Mouse (Mus musculus): ENCODE measurements at regions not wholly inside any gene's neighbourhood (a gene's known extent, or its start where the extent isn't known, plus 50 kb on each side); places are given as distances from the start of the nearest gene placed in this dataset.

DNA sequence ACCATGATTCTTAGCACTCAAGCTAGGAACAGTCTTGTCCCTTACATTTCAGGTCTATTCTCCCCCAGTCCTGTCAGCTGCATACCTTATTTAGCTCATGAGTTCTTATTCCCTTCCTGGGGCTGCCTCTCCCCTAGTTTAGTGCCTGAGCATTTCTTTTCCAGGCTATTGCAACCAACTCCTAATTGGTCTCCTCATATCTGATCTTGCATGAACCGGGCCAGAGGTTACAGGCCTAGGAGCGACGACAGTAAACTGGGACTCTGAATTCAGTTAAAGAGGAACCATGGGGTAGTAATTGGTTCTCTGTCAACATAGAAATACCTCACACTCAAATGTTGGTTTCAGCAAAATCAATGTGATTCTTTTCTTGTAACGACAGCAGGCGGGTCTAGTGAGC, 195.9 kb downstream of the Kit start:
- peaks cover 8% of the 10 kb centered on the region for H3K27me3 ChIP-seq (ENCODE audit: control insufficient read depth, insufficient read depth, insufficient read length)
- no peak for TF ChIP-seq MAX (IDR thresholded peaks at IDR 0.05)
- no peak for TF ChIP-seq FOSL1 (IDR thresholded peaks at IDR 0.05; ENCODE audit: insufficient read depth, low read length, poor library complexity, severe bottlenecking)
- no peak for TF ChIP-seq USF1 (IDR thresholded peaks at IDR 0.05; ENCODE audit: low read depth)
- no peak for TF ChIP-seq CTCF (IDR thresholded peaks at IDR 0.05; ENCODE audit: control insufficient read depth, insufficient read depth, insufficient read length)
- TF ChIP-seq MYOG (IDR thresholded peaks at IDR 0.05; ENCODE audit: control insufficient read depth, extremely low read depth, insufficient read length): no peak
- no peak for TF ChIP-seq MYOD1 (IDR thresholded peaks at IDR 0.05; ENCODE audit: control insufficient read depth, insufficient read length, low read depth)
- TF ChIP-seq CEBPB (IDR thresholded peaks at IDR 0.05; ENCODE audit: low read depth): no peak
- H3K79me3 ChIP-seq (ENCODE audit: low read depth): no peaks in the 10 kb centered on the region
- H3K36me3 ChIP-seq (ENCODE audit: control insufficient read depth, insufficient read depth): no peaks in the 10 kb centered on the region
- no peaks in the 10 kb centered on the region for H3K79me2 ChIP-seq (ENCODE audit: control insufficient read depth, insufficient read depth)
- H3ac ChIP-seq (ENCODE audit: control insufficient read depth, insufficient read length, low read depth): no peak overlapping the region
- no peak overlapping the region for H3K4me3 ChIP-seq (ENCODE audit: insufficient read depth, poor library complexity, severe bottlenecking)

DNA sequence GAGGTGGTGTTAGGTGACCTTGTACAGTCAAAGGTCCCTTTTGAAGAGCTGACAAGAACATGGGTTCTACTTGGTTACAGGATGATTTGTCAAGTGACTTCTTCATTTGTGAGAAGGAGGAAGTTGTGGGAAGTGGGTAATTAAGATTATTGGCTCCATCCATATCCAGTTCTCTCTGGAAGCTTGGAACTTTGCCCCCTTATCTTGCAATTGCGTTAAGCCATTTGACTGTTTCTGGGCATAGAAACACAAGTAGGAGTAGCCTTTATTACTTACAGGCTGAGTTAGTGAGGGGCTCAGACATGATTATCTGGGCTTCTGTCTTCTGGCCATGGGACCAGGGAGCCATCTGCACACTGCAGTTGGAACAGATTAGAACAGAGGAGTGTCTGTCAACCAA, 192.5 kb downstream of the Kit start:
- no peak overlapping the region for H3K4me3 ChIP-seq (ENCODE audit: insufficient read depth, poor library complexity, severe bottlenecking)
- no peaks in the 10 kb centered on the region for H3K79me2 ChIP-seq (ENCODE audit: control insufficient read depth, insufficient read depth)
- peaks cover 8% of the 10 kb centered on the region for H3K27me3 ChIP-seq (ENCODE audit: control insufficient read depth, insufficient read depth, insufficient read length)
- H3ac ChIP-seq (ENCODE audit: control insufficient read depth, insufficient read length, low read depth): no peak overlapping the region
- TF ChIP-seq MYOD1 (IDR thresholded peaks at IDR 0.05; ENCODE audit: control insufficient read depth, insufficient read length, low read depth) (no peak), MYOG (IDR thresholded peaks at IDR 0.05; ENCODE audit: control insufficient read depth, extremely low read depth, insufficient read length) (no peak), CEBPB (IDR thresholded peaks at IDR 0.05; ENCODE audit: low read depth) (no peak), CTCF (IDR thresholded peaks at IDR 0.05; ENCODE audit: control insufficient read depth, insufficient read depth, insufficient read length) (no peak), USF1 (IDR thresholded peaks at IDR 0.05; ENCODE audit: low read depth) (no peak), FOSL1 (IDR thresholded peaks at IDR 0.05; ENCODE audit: insufficient read depth, low read length, poor library complexity, severe bottlenecking) (no peak)
- H3K36me3 ChIP-seq (ENCODE audit: control insufficient read depth, insufficient read depth): no peaks in the 10 kb centered on the region
- no peaks in the 10 kb centered on the region for H3K79me3 ChIP-seq (ENCODE audit: low read depth)

DNA sequence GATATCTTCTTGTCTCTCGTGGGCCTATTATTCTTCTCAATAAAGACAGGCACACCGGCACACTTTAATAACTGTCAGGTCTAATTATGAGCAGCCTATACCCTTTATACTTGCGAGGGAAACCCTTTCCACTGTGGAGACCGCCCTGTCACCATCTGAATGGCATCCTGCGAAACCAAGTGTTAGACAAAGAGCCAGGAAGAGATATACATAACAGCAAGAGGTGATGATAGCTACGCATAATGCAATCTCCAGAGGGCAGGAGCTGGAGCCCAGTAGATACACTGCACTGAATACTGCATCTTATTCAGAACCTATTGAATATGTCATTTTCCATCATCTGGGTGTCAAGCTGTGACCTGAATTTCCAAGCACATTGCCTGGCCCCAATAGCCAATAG, 187.7 kb downstream of the Kit start:
- TF ChIP-seq FOSL1 (IDR thresholded peaks at IDR 0.05; ENCODE audit: insufficient read depth, low read length, poor library complexity, severe bottlenecking): no peak
- no peak for TF ChIP-seq MYOG (IDR thresholded peaks at IDR 0.05; ENCODE audit: control insufficient read depth, extremely low read depth, insufficient read length)
- TF ChIP-seq USF1 (IDR thresholded peaks at IDR 0.05; ENCODE audit: low read depth): no peak
- no peak for TF ChIP-seq CTCF (IDR thresholded peaks at IDR 0.05; ENCODE audit: control insufficient read depth, insufficient read depth, insufficient read length)
- no peak for TF ChIP-seq MYOD1 (IDR thresholded peaks at IDR 0.05; ENCODE audit: control insufficient read depth, insufficient read length, low read depth)
- TF ChIP-seq MAX (IDR thresholded peaks at IDR 0.05): no peak
- no peak for TF ChIP-seq CEBPB (IDR thresholded peaks at IDR 0.05; ENCODE audit: low read depth)
- Histone ChIP-seq H3K79me2 (ENCODE audit: control insufficient read depth, insufficient read depth) (no peaks in the 10 kb centered on the region), H3K27me3 (ENCODE audit: control insufficient read depth, insufficient read depth, insufficient read length) (peaks cover 3% of the 10 kb centered on the region), H3K79me3 (ENCODE audit: low read depth) (no peaks in the 10 kb centered on the region), H3ac (ENCODE audit: control insufficient read depth, insufficient read length, low read depth) (no peak overlapping the region), H3K4me3 (ENCODE audit: insufficient read depth, poor library complexity, severe bottlenecking) (no peak overlapping the region), H3K36me3 (ENCODE audit: control insufficient read depth, insufficient read depth) (no peaks in the 10 kb centered on the region)

DNA sequence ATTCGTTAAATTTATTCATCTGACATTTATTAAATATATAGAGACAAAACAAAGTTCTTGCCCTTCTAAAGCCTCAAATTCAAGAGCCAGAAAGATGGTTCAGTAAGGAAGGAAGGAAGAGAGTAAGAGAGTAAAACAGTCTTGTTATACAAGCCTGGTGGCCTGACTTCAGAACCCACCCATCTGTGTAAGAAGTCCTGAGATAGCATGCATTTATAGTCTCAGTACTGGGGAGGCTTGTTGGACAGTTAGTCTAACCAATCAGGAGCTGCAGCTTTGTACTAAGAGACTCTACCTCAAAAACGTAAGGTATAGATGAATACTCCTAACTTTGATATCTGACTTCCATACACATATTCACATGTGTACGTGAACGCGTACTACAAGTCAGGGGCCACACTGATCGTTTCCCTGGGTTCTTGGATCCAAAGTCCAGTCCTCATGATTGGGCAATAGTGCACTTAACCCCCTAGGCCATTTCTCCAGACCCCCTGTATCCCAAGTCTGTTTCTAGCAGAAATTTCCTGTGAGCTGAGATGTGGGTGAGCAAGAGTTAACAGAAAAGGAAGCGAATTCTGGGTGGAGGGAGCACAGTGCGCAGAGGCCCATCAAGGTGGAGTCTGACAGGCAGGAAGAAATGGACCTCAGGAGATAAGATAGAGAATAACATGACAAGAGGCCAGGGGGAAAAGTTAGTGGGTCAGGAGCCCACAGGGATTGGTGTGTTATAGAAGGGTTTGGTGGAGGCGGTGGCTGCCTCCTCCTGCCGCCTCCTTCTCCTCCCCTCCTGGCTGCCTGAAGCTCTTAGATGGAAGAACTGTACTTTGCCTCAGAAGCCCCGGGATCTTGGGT, 187.0 kb downstream of the Kit start:
- no peak for TF ChIP-seq CEBPB (IDR thresholded peaks at IDR 0.05; ENCODE audit: low read depth)
- Histone ChIP-seq H3K36me3 (ENCODE audit: control insufficient read depth, insufficient read depth) (no peaks in the 10 kb centered on the region), H3K4me3 (ENCODE audit: insufficient read depth, poor library complexity, severe bottlenecking) (no peak overlapping the region), H3K79me3 (ENCODE audit: low read depth) (no peaks in the 10 kb centered on the region), H3K27me3 (ENCODE audit: control insufficient read depth, insufficient read depth, insufficient read length) (peaks cover 3% of the 10 kb centered on the region), H3K79me2 (ENCODE audit: control insufficient read depth, insufficient read depth) (no peaks in the 10 kb centered on the region), H3ac (ENCODE audit: control insufficient read depth, insufficient read length, low read depth) (no peak overlapping the region)

DNA sequence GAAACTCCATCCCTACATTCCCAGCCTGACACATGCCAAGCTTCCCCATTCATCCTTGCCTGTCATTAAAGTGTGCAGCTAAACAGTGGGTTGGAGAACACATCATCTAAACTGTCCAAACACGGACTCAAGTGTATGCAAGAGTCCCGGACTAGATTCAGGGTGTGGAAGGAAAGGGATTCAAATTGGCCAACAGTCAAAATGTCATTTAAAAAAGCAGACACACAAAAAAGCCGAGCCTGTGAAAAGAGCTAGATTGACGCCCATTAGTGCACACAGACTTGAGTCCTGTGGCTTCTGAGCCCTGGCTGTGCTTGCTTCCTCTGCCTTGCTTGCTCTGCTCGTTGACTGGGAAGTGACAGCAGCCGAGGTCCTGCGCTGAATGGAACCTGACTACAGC, 181.5 kb downstream of the Kit start:
- no peak overlapping the region for H3ac ChIP-seq (ENCODE audit: control insufficient read depth, insufficient read length, low read depth)
- H3K27me3 ChIP-seq (ENCODE audit: control insufficient read depth, insufficient read depth, insufficient read length): peaks cover 21% of the 10 kb centered on the region
- no peaks in the 10 kb centered on the region for H3K79me2 ChIP-seq (ENCODE audit: control insufficient read depth, insufficient read depth)
- no peaks in the 10 kb centered on the region for H3K79me3 ChIP-seq (ENCODE audit: low read depth)
- H3K4me3 ChIP-seq (ENCODE audit: insufficient read depth, poor library complexity, severe bottlenecking): no peak overlapping the region
- no peaks in the 10 kb centered on the region for H3K36me3 ChIP-seq (ENCODE audit: control insufficient read depth, insufficient read depth)
- TF ChIP-seq CTCF (IDR thresholded peaks at IDR 0.05; ENCODE audit: control insufficient read depth, insufficient read depth, insufficient read length): no peak

DNA sequence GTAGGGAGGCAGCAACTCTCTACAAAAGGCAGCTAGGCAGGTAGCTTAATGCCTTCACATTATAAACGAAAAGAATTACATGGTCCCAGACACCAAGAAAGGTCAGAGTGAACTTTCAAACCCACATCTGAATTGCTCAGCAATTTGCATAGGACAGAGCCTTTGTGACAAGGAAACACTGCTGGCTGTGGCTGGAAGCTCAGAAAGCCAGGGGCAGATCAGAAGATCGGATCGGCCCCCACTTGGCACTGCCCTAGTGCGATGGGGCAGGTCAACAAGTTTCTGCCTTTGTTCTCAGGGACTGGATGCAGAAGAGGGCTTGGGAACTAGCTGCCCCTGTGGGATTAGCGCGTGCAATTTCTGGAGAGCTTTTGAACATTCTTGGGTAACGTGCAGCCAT, 179.6 kb downstream of the Kit start:
- TF ChIP-seq USF1 (IDR thresholded peaks at IDR 0.05; ENCODE audit: low read depth) (no peak), FOSL1 (IDR thresholded peaks at IDR 0.05; ENCODE audit: insufficient read depth, low read length, poor library complexity, severe bottlenecking) (no peak), MAX (IDR thresholded peaks at IDR 0.05) (no peak), CEBPB (IDR thresholded peaks at IDR 0.05; ENCODE audit: low read depth) (no peak), CTCF (IDR thresholded peaks at IDR 0.05; ENCODE audit: control insufficient read depth, insufficient read depth, insufficient read length) (no peak), MYOG (IDR thresholded peaks at IDR 0.05; ENCODE audit: control insufficient read depth, extremely low read depth, insufficient read length) (no peak), MYOD1 (IDR thresholded peaks at IDR 0.05; ENCODE audit: control insufficient read depth, insufficient read length, low read depth) (no peak)
- Histone ChIP-seq H3K27me3 (ENCODE audit: control insufficient read depth, insufficient read depth, insufficient read length) (peaks cover 21% of the 10 kb centered on the region), H3ac (ENCODE audit: control insufficient read depth, insufficient read length, low read depth) (no peak overlapping the region), H3K79me2 (ENCODE audit: control insufficient read depth, insufficient read depth) (no peaks in the 10 kb centered on the region), H3K79me3 (ENCODE audit: low read depth) (no peaks in the 10 kb centered on the region), H3K4me3 (ENCODE audit: insufficient read depth, poor library complexity, severe bottlenecking) (no peak overlapping the region), H3K36me3 (ENCODE audit: control insufficient read depth, insufficient read depth) (no peaks in the 10 kb centered on the region)
